Mouse (Mus musculus): Measurements from ENCODE around the gene Cx3cl1. TPM values are rescaled to one million over a fixed set of nuclear protein-coding genes. Genes with fewer than 3 reads are reported as not detected.

Cx3cl1 gene
- polyA plus RNA-seq, 1 experiment from 2014 or later: 14.2 TPM

- Histone ChIP-seq H3K9me3 (no peaks in the 10 kb centered on the region), H3K4me1 (replicated peaks) (no peaks in the 10 kb centered on the region), H3K4me2 (replicated peaks) (no peak overlapping the region), H3K27ac (no peak overlapping the region), H3K27me3 (no peaks in the 10 kb centered on the region), H3K4me3 (replicated peaks) (no peak overlapping the region), H3K9ac (replicated peaks) (no peak overlapping the region), H3K36me3 (peaks cover 87% of the 10 kb centered on the region)
- 95% methylated on average over 5 of the region's 5 CpGs for WGBS
- ATAC-seq: no peak
Measured at GRCm38 (mm10) chr8:94826210-94826609, 54.4 kb downstream of the Cx3cl1 start.

GRCm38 (mm10) chr8:94828284-94828683 is 56.5 kb downstream of the Cx3cl1 start:
- Histone ChIP-seq H3K36me3 (peaks cover 81% of the 10 kb centered on the region), H3K9me3 (no peaks in the 10 kb centered on the region), H3K4me1 (replicated peaks) (no peaks in the 10 kb centered on the region), H3K9ac (replicated peaks) (no peak overlapping the region), H3K27ac (no peak overlapping the region), H3K4me2 (replicated peaks) (no peak overlapping the region), H3K27me3 (no peaks in the 10 kb centered on the region), H3K4me3 (replicated peaks) (no peak overlapping the region)
- no peak for ATAC-seq
- 94% methylated on average over 6 of the region's 6 CpGs for WGBS

Other genes with a start within 250 kb of the Cx3cl1 start
- gene Cpne2, start 239.0 kb upstream of the Cx3cl1 start, polyA plus RNA-seq (2015; fragmentation: Nextera tagmentation; extraction: Ambion mirVana): 9.8 and 12.3 TPM in 2 replicates
- gene Rspry1, start 170.1 kb upstream of the Cx3cl1 start, polyA plus RNA-seq (2015; fragmentation: Nextera tagmentation; extraction: Ambion mirVana): 56.6 and 57.3 TPM in 2 replicates
- gene Fam192a, start 170.0 kb upstream of the Cx3cl1 start, polyA plus RNA-seq (2015; fragmentation: Nextera tagmentation; extraction: Ambion mirVana): 96.4 and 106 TPM in 2 replicates
- gene Arl2bp, start 105.4 kb upstream of the Cx3cl1 start, polyA plus RNA-seq (2015; fragmentation: Nextera tagmentation; extraction: Ambion mirVana): 238 and 256 TPM in 2 replicates
- gene Pllp, start 75.7 kb upstream of the Cx3cl1 start, polyA plus RNA-seq (2015; fragmentation: Nextera tagmentation; extraction: Ambion mirVana): 0.21 and 0.43 TPM in 2 replicates
- not detected in 2 replicates for gene Ccl22, start 26.4 kb upstream of the Cx3cl1 start, polyA plus RNA-seq (2015; fragmentation: Nextera tagmentation; extraction: Ambion mirVana)
- gene Ccl17, start 38.4 kb downstream of the Cx3cl1 start, polyA plus RNA-seq (2015; fragmentation: Nextera tagmentation; extraction: Ambion mirVana): 0.46 TPM in 1 of 2 replicates, not detected in the other
- gene Coq9, start 66.3 kb downstream of the Cx3cl1 start, polyA plus RNA-seq (2015; fragmentation: Nextera tagmentation; extraction: Ambion mirVana): 56.1 and 61.6 TPM in 2 replicates
- gene Ciapin1, start 66.3 kb downstream of the Cx3cl1 start, polyA plus RNA-seq (2015; fragmentation: Nextera tagmentation; extraction: Ambion mirVana): 202 and 203 TPM in 2 replicates
- gene Polr2c, start 85.4 kb downstream of the Cx3cl1 start, polyA plus RNA-seq (2015; fragmentation: Nextera tagmentation; extraction: Ambion mirVana): 133 and 140 TPM in 2 replicates
- gene Dok4, start 104.3 kb downstream of the Cx3cl1 start, polyA plus RNA-seq (2015; fragmentation: Nextera tagmentation; extraction: Ambion mirVana): 51.2 and 54.5 TPM in 2 replicates
- 4.0 and 6.0 TPM in 2 replicates for gene Ccdc102a, start 146.1 kb downstream of the Cx3cl1 start, polyA plus RNA-seq (2015; fragmentation: Nextera tagmentation; extraction: Ambion mirVana)
- gene Adgrg5, start 151.7 kb downstream of the Cx3cl1 start, polyA plus RNA-seq (2015; fragmentation: Nextera tagmentation; extraction: Ambion mirVana): 0.08 and 0.13 TPM in 2 replicates
- gene Adgrg1, start 202.7 kb downstream of the Cx3cl1 start, polyA plus RNA-seq (2015; fragmentation: Nextera tagmentation; extraction: Ambion mirVana): 189 and 212 TPM in 2 replicates
- 0.96 and 1.3 TPM in 2 replicates for gene Adgrg3, start 245.7 kb downstream of the Cx3cl1 start, polyA plus RNA-seq (2015; fragmentation: Nextera tagmentation; extraction: Ambion mirVana)